ENCODE assay signal across 23 mouse cellular contexts in the genomic region with DNA sequence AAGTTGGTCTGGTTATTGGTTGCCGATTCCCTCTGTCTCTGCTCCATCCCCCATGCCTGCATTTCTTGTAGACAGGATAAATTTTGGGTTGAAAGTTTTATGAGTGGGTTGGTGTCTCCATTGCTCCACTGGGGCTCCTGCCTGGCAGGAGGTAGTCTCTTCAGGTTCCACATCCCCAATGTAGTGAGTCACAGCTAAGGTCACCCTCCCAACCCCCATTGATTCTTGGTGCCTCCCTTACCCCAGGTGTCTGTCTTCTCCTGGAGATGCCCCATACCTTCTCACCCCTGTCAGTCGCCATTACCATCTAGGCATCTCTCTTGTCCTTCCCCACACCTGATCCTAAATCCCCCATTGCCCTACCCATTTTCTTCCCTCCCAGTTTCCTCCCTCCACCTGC. TPM values are rescaled to one million over a fixed set of nuclear protein-coding genes. Genes with fewer than 3 reads are reported as not detected.
"Had no signal": no experiment of that assay in that cellular context is flagged by ENCODE, and none has a peak within 500 bp of the region (broad histone marks: within the 10 kb centered on the region; RNA-seq: fewer than 3 reads in every experiment).

No protein-coding gene starts in this region.

- H3K36me3 ChIP-seq: stomach, embryonic 15.5 days had no signal

- H3K27ac ChIP-seq: neural tube, embryonic 15.5 days; stomach, embryonic 15.5 days; stomach, postnatal 0 days had no signal

- H3K9me3 ChIP-seq: neural tube, embryonic 15.5 days; stomach, embryonic 15.5 days had no signal

- H3K4me2 ChIP-seq: neural tube, embryonic 15.5 days; stomach, embryonic 15.5 days had no signal

- H3K4me1 ChIP-seq: neural tube, embryonic 15.5 days; stomach, embryonic 15.5 days had no signal

- DNase-seq: retina, postnatal 1 day; right cerebral cortex, adult 18-20 months; right cerebral cortex, postnatal 14 days; right cerebral cortex, postnatal 25 days; right cerebral cortex, postnatal 4 days; spleen, adult 18-20 months; thymus, adult 18-20 months; thymus, adult 2 months; thymus, postnatal 14 days; thymus, postnatal 25 days; thymus, postnatal 36 days; thymus, postnatal 4 days had no signal

- H3K4me3 ChIP-seq: neural tube, embryonic 15.5 days; stomach, embryonic 15.5 days had no signal

- H3K9ac ChIP-seq: neural tube, embryonic 15.5 days; stomach, embryonic 15.5 days had no signal

- H3K27me3 ChIP-seq: neural tube, embryonic 15.5 days; stomach, embryonic 15.5 days had no signal

RNA-seq across cellular contexts. Expression of gene Trpd52l3, which starts 50.6 kb away (rescaled TPM):
- total RNA-seq: neutrophil, adult 5-6 weeks had no signal
- polyA plus RNA-seq: neural tube, embryonic 14.5 days; neural tube, embryonic 15.5 days; small intestine, adult 2 months; spleen, adult 2 months; stomach, embryonic 14.5 days; stomach, embryonic 15.5 days; stomach, embryonic 16.5 days; stomach, postnatal 0 days; thymus, postnatal 0 days; urinary bladder, adult 2 months had no signal
